Mouse (Mus musculus) naive thymus-derived CD4-positive, alpha-beta T cell, adult 2 months (primary cell): ENCODE measurements around the gene Cdc42ep4.
A peak's percentile ranks its signal among the peaks of the same experiment; 100 is the strongest.

ENCODE experiments used
- DNase-seq: peaks from one replicate; pipeline ENCODE4 v3.0.0-alpha.2; 2011; ENCODE audit warnings: low read depth

Gene Cdc42ep4

DNA sequence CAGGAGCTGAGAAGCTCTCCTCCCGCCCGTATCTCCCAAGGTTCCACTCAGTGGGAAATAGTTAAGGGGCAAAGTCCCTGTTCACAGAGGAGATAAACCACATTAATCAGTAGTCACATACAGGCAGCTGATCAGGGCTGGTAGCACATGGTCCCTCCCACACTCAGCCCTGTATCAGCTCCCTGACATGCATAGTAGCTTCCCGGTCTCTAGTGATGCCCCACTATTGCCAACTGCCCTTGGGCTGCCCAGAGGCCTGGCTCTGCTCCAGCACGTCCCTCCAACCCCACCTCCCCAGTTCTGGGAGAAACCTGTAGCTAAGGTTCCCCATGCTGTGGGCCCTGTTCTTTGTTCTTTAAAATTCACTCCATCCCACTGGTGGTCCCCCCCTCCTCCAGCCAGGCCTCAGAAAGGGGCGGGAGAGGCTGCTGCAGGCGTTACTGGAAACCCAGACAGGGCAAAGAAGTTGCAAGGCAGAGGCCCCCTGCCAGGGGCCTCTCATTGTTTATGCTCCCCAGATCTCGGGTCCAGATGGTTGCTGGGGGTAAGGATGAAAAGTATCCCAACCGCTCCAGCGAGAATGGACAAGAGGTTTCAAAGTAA lies 1.8 kb downstream of the Cdc42ep4 start:
- DNase-seq = no peak

DNA sequence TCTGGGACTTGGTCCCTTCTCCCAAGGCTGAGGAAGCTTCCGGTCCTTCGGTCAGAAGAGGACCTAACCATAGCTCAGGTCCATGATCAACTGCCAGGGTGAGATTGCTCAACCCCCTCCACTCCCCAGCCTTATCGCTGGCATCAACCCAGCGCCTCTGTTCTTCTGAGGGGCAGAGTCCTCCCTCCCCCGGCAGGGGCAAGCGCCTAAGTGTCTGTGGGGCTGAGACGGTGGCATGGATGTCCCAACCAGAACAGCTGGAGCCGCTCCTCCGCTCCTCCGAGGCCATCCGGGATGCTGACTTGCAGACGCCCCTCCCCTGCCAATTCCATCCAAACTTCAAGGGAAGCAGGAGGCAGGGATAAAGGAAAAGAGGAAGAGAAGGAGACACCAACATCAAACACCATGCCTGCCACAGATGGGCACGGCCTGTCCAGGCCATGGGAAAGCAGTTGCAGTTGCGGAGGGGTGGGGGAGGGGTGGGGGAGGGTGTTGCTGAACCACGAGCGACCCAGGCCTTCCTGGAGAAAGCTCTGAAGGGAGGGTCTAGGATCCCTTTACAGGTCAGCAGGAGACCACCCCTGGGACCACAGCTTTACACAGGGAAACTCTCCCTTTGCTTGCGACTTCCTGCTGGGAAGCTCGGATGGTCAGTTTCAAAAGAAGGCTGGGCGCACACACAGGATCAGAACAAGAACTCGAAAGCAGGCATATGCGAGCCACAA lies 2.7 kb downstream of the Cdc42ep4 start:
- no peak for DNase-seq

- DNase-seq = no peak
Observed at GRCm38 (mm10) chr11:113747725-113748380, 3.8 kb downstream of the Cdc42ep4 start.

DNA sequence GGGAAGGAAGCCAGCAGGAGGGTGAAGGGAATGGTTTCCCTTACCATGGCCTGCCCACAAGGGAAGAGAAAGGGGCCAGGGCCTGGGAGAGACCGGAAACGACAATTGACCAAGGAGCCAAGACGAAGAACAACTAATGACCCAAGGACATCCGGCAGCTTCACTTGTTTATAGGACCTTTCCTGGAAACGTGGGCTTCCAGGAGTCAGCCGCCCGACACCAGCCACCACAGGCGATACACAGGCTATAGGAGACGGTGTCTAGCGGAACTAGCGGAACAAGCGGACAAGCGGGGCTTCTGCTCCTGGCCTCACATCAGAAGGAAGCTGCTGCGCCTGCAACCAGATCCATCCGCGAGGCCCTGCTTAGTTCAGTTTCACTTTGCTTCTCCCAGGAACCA lies 4.6 kb downstream of the Cdc42ep4 start:
- DNase-seq = peak; percentile 44

- no peak for DNase-seq
Observed at GRCm38 (mm10) chr11:113745961-113746360, 5.7 kb downstream of the Cdc42ep4 start.

DNA sequence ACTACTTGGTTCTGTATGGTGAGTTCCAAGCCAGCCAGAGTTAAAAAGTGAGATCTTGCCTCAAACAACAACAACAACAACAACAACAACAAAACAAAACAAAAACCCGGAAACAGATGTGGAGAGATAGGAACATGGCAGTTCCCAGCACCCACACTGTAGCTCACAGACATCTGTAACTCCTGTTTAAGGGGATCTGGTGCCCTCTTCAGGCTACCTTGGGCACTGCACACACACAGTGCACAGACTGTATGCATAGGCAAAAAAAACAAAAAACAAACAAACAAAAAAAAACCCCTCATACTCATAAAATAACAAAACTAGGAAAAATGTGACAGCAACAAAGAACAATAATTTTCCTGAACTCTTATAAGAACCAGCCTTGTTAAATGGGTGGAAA lies 8.7 kb downstream of the Cdc42ep4 start:
- peak; percentile 34 for DNase-seq

GRCm38 (mm10) chr11:113740100-113740499 lies 11.6 kb downstream of the Cdc42ep4 start:
- no peak for DNase-seq

DNA sequence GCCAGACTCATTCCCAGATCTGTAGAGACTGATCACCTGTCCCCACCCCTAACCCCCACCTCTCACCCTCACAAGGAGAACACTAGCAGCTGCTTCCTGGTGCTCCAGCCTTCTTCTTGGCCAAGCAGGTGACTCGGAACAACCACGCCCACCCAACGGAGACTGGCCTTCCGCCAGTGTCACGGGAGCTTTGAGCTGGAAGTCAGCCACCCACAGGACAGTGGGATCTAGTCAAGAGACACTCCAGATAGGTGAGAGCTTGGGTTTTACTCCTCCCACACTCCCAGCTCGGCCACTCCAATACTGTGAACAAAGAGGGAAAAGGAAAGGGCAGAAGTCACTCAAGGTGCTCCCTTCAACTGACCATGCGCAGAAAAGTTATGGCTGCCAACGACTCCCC lies 12.5 kb downstream of the Cdc42ep4 start:
- DNase-seq = no peak

DNA sequence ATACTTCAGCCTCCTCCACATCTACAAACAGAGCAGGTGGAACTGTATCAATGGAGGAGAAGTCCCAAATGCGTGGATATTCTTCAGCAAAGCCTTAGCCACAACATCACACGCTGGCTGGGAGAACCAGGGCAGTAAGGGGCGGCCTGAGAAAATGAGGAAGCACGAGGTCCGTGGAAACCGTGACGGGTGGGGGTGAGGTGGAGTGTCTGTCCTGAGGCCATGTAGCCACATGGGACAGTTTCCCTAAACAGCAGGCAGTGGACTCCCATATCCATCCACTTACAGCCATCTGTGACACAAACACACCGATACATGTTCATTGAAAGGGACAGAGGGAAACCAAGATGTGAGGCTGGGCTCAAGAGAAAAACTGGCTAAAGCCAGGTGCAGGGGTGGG lies 13.8 kb downstream of the Cdc42ep4 start:
- no peak for DNase-seq

DNA sequence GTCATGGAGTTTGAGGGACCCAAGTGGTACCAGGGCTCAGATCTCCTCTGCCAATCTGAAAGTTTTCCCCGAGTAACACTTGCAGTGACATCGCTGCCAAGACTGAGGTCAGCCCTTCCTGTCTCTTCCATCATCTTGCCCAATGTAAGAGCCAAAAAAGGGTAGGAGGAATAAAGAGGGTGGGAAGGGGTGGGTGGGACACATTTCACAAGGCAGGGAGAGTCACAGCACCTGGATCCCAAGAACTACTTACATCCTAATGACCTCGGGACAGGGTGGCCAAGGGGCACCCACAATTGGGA lies 14.2 kb downstream of the Cdc42ep4 start:
- no peak for DNase-seq

DNA sequence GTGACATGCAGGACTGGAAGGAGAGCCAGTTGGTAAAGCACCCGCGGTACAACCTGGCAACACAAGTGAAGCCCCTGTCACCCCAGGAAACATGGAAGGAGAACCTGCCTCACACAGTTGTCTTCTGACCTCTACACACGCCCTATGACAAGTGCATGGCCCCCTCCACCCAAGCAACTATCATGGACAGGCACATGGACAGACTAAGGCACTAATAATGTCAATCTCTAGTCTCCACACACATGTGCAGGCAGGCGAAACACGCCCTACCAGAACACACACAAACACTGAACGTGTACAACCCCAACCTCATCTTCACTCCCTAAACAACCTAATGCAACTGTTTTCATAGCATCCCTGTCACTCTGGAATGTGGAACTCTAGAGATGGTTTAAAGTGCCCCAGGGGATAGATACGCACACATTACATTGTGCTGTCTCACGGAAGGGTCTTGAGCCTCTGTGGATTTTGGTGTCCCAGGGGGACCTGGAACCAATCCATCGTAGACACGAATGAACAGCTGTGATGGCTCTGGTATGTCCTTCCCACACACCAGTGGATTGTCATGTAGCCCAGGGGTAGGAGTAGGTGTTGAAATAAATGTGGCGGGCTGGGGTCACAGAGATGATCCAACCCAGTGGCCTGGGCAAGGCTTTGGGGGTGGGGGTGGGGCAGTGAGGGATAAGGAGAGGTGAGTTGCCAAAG lies 14.7 kb downstream of the Cdc42ep4 start:
- DNase-seq = no peak

GRCm38 (mm10) chr11:113735151-113735550 lies 16.5 kb downstream of the Cdc42ep4 start:
- no peak for DNase-seq

GRCm38 (mm10) chr11:113733631-113734364 lies 17.9 kb downstream of the Cdc42ep4 start:
- no peak for DNase-seq

DNA sequence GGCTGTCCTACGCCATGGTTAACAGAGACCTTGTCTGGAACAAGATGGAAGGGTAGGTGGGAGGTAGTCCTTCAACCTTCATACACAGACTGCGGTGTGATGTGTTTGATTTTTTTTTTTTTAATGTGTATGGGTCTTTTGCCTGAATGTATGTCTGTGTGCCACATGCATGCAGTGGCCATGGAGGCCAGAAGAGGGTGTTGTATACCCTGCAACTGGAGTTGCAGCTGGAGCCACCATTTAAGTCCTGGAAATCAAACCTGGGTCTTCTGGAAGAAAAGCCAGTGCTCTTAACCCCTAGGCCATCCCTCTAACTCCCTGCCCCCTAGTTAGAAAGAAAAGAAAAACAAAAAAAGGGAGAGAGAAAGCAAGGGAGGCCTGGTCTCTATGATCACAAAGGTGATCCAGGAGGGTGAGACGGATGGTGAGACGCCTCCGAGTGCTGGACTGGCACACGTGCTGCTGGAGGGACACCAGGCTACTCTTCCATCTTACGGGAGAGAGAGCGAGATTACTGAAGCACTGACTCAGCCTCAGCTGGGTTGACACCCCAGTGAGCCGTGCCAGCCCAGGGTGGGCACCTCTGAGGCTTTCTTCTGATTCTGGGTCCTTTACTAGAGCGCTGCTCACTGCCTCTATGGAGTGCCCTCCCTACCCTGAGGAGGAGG lies 19.6 kb downstream of the Cdc42ep4 start:
- no peak for DNase-seq

DNA sequence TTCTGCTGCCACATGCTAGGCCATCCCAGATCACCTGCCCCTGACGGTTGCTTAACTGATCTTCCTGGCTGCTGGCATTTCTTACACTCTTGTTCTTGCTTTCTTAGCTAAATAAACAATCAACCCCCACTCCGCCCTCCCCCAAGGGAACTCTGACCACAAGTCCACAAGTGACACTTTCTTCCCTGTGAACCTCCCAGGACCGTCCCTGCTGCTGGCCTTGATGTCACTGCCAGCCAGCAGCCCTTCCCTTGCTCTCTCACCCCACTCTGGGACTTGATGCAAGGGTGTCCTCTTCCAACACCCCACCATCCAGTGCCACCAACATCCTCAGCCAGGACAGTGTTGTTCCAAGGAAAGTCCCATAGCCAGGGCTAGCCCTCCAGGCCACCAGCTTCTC lies 20.8 kb downstream of the Cdc42ep4 start:
- no peak for DNase-seq

- no peak for DNase-seq
Observed at GRCm38 (mm10) chr11:113729917-113730316, 21.8 kb downstream of the Cdc42ep4 start.

DNA sequence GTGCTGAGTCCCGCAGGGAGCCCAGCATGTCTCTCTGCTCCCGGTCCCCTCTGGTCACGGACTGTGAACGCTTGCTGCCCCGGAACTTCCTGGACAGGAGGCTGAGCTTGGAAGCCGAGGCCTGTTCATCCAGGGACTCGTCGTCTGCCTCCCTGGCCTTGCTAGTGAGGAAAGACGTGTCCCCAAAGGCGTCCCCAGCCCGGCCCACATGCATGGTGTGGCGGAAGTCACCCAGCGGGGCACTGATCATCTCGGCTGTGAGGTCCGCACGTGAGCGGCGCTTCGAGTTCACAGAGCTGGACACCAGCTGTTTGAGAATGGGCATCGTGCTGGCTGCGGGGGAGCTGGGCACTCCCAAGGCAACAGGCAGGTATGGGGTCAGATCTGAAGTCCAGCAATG lies 22.4 kb downstream of the Cdc42ep4 start:
- DNase-seq = no peak

DNA sequence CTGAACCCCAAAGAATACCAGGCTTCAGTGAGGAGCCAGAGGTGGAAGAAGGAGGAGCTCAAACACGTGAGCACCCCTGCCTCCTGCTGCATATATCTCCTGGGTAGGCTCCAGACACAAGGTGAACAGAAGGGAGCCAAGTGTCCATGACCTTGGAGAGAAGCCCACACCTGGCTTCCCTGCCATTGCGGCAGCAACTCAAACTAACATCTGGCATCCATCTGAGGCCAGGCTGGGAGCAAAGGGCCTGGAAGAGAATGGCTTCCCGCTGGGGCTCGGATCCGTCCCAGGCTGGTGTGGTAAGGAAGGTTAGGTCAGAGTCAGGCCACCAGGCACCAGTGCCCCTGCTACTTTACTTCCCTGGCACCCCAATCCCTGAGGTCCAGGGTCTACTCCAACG lies 23.7 kb downstream of the Cdc42ep4 start:
- no peak for DNase-seq

GRCm38 (mm10) chr11:113726994-113727888 lies 24.4 kb downstream of the Cdc42ep4 start:
- DNase-seq = no peak

DNA sequence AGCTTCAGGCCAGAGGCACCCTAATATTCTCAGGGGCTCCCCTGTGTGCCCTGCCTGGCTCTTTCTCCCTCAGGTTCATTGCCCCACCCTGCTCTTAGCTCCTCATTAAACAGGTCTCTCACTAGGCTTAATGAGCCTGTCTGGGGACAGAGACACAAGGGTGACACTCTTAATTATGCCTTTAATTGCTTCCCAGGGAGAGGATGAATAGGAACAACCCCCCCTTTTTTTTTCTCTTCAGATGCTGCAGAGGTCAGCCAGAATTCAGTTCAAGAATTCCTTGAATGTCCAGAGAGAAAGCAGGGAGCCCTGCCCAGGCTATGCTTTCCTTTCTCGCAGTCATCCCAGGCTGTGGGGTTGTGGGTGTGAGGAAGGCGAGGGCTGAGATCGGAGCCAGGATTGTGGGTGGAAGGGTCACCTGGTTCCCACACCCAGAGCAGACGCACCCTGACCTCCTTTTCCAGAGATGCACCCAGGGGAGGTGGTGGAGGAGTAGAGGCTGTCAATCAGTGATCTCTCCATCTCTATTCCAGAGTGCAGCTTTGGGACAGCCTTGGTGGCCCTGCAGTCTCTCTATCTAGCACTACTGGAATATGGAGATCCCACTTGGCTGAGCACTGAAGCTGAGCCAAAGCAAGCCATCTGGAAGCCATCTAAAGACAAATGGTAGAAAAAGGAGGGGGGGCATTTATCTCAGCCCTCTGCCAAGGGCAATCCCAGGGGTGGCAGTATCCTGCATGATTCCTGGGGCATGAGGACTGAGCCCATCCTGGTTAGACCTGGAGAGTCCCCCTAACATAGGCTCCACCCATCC lies 26.2 kb downstream of the Cdc42ep4 start:
- DNase-seq = no peak
